Mouse (Mus musculus): ENCODE measurements around the gene Zfp598. TPM values are rescaled to one million over a fixed set of nuclear protein-coding genes. Genes with fewer than 3 reads are reported as not detected.

Gene Zfp598
- 65.9 TPM for total RNA-seq (2023)

GRCm38 (mm10) chr17:24669545-24670245, at the start of gene Zfp598:
Gene Zfp598 (plus strand): TSS chr17:24669687.

DNA sequence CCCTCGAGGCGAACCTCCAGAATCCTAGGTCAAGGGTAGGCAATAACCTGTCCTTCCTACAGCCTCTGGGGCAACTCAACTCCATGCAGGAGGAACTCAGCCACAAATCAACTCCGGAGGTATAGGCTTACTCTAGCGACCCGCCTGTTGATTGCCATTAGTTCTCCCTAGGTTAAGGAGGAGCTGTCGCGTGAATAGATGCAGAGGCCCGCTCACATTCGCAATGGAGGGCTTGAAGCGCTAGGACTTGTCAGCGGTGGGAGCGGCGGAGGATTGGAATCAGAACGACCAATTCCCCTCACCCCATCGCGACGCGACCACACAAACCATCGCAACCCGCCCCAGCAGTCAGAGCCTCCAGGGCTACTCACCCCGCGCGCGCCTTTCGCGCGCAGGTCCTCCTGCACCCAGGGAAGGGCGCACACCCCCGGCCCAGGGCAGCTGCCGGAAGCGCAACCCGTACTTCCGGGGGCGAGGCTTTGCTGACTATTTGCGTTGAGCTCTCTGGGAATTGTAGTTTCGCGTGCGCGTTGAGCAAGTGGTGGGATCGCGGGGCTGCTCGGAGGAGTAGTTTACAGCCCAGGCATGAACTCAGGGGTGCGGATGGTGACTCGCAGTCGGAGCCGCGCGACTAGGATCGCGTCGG, 37.2 kb upstream of the Zfp598 start, which contains the start of the genes Tsc2 and Nthl1:
Tsc2 (minus strand) TSS at position 464 of the 646 bp plus-strand sequence.
Nthl1 (plus strand) TSS at position 514 of the 646 bp plus-strand sequence.

DNA sequence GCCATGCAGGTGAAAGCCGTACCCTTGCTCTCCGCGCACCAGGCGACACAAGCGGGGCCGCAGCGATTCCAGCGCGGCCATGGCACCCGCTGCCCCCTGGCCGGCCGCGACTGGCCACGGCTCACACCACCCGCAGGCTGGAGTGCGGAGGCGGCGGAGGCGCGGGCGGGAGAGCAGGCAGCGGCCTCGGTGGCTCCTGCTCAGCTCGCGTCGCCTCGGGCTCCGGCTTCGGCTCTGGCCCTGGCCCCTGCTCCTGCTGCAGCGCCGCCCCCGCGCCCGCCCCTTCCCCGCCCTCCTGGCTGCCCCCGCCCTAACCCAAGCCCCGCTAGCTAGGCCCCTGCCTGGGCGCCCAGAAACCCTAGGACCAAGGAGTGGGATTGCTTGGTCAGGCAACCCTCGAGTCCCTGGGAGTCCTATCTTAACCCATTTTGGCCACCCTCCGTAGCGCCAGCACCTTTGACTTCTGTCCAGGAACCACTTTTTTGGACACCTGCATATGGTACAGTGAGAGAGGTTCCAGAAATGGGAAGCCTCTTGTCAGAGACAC, 19.3 kb upstream of the Zfp598 start, which contains the start of gene Slc9a3r2:
Slc9a3r2 (minus strand) TSS at position 258 of the 547 bp plus-strand sequence.

DNA sequence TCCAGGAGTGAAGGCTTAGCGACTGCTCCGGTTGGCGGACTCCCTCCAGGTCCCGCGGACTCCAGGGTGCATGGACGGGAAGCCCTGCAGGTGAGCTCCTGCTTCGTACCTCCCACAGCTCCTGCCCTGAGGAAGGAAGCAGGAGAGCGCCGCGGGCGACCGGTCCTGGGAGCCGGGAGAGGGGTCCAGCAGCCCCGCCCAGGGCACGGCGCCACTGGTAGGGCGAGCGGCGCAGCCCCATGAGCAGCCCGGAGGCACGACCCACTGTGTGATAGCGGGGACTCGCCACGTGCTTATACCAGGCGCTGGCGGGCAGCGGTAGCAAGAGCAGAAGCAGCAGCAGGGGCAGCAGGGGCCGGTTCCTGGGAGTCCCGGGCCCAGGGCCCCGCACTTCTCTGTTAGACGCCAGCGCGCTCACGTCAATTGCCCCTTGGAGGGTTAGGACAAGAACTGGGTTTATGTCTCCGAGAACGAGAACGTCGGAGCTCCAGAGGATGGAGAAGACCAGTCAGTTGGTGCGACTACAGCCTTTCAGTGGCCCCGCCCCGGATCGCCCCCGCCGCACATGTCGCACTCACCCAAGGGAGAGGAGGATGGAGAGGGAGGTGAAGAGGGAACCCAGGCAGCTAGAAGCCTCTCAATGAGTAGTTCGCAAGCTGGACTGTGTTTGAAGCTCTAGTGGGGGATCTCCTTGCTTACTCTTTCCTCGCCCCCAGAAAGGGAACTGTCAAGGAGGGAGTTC, 11.3 kb upstream of the Zfp598 start, which contains the start of gene Npw:
Npw (minus strand) TSS at position 441 of the 742 bp plus-strand sequence.

DNA sequence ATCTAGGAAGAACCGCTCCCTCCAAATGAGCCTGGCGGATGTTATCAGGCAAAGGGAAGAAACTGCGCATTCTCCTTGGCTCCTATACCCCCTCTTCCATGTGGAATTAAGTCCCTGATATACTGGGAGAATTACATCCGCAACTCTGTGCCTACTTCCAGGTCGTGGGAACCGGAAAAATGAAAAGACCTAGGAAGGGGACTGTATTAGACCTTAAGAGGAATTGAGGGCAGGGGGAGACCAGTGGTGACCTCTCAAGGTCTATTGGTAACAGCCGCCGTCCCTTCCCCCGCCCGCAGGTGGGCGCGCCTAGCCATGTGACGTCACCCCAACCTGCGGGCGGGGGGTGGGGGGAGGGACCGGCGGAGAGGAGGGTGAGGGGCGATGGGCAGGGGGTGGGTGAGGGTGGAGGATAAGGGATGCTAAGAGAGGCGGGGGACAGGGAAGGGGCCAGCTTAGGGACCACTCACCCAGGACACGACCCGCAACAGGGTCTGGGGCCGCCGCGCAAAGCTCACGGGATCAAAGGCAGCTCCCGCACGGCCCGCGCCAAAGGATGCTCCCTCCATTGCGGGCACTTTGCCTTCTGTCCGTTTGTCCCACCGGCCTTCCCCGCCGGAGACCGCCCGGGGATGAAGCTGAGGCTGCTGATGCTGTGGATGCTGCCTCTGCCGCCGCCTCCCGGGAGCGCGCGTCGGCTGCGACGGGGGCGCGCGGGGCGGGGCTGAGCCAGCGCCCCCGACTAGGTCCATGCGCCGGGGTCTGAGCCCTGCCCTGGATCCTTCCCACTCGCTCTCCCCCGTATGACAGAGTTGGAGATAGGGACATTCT, 20.0 kb downstream of the Zfp598 start, which contains the start of gene Syngr3:
Syngr3 (minus strand) TSS at position 705 of the 831 bp plus-strand sequence.

GRCm38 (mm10) chr17:24696011-24696697, 26.7 kb downstream of the Zfp598 start, which contains the start of the genes Gfer and Noxo1:
Gene Gfer (minus strand): TSS chr17:24696156.
Gene Noxo1 (plus strand): TSS chr17:24696234.

DNA sequence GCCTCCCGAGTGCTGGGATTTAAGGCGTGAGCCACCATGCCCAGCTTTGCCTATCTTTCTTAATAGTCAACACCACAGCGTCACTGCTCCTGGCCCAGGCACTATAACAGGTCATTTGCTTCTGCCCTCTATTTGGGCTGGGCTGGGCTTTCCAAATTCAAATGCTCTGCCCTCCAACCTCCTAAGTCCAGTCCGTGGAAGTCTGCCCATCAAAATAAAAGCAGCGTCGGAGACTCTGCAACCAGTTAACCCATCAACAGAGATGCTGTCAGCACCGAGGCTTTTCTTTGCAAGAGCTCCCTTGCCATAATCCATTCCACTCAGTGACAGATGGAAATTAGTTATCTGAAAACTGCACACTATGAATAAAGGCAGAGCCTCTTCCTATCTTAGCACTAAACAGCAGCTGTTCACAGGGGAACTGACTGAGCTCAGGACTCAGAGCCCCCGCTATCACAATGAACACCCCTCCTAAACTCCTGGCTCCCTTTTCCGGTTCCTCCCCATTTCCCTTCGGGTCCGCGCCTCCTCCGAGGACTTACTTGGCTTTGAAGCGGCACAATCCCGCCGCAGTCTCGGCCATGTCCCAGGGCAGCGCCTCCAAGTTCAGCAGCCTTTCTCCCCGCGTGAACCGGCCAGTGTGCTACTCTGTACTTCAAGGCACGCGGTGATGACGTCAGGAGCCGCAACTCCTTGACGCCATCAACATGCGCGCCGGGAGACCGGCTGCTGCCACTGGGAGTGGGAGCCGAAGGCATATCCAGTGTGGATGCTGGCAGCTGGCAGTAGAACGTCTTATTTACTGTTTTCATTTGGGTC, 37.7 kb downstream of the Zfp598 start, which contains the start of gene Tbl3:
Tbl3 (minus strand) TSS at position 679 of the 819 bp plus-strand sequence.

GRCm38 (mm10) chr17:24717943-24718342, 48.5 kb downstream of the Zfp598 start, which contains the start of the genes Rnf151 and Rps2:
Gene Rnf151 (minus strand): TSS chr17:24718063.
Gene Rps2 (plus strand): TSS chr17:24718116.

GRCm38 (mm10) chr17:24724184-24724583, 54.7 kb downstream of the Zfp598 start, which contains the start of gene Ndufb10:
Gene Ndufb10 (minus strand): TSS chr17:24724478.

DNA sequence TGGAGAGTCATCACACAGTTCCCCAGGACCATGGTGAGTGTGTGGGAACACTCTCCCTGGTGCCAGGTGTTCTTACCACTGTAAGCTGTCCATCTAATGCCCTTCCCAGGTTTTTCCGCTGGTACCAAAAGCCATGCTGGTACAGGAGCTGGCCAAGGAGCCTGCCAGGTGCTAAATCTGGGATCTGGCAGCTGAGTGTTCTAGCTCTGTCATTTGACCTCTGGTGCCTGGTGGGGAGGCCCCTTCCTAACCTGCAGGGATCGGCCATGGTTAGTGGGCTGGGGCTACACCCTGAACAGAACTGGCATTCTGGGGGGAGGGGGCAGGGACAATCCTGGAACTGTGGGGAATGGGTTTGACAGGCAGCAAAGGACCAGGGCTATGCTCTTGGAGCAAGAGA, 58.1 kb downstream of the Zfp598 start, which contains the start of gene Rpl3l:
Rpl3l (plus strand) TSS at position 203 of the 400 bp plus-strand sequence.

Other genes with a start within 250 kb of the Zfp598 start
- 16.9 TPM for gene Eci1, start 243.0 kb upstream of the Zfp598 start, total RNA-seq (2023)
- 5.4 TPM for gene Dnase1l2, start 226.6 kb upstream of the Zfp598 start, total RNA-seq (2023)
- 80.5 TPM for gene E4f1, start 199.4 kb upstream of the Zfp598 start, total RNA-seq (2023)
- gene Pgp, start 199.3 kb upstream of the Zfp598 start, total RNA-seq (2023): 13.1 TPM
- 0.89 TPM for gene Bricd5, start 195.8 kb upstream of the Zfp598 start, total RNA-seq (2023)
- 23.8 TPM for gene Mlst8, start 190.6 kb upstream of the Zfp598 start, total RNA-seq (2023)
- not detected for gene Caskin1, start 181.1 kb upstream of the Zfp598 start, total RNA-seq (2023)
- 179 TPM for gene Traf7, start 141.7 kb upstream of the Zfp598 start, total RNA-seq (2023)
- 1.5 TPM for gene Rab26, start 135.5 kb upstream of the Zfp598 start, total RNA-seq (2023)
- gene Pkd1, start 119.9 kb upstream of the Zfp598 start, total RNA-seq (2023): 107 TPM
- gene Tsc2, start 37.1 kb upstream of the Zfp598 start, total RNA-seq (2023): 62.2 TPM
- 4.5 TPM for gene Nthl1, start 37.0 kb upstream of the Zfp598 start, total RNA-seq (2023)
- 0.74 TPM for gene Slc9a3r2, start 19.4 kb upstream of the Zfp598 start, total RNA-seq (2023)
- gene Npw, start 11.2 kb upstream of the Zfp598 start, total RNA-seq (2023): not detected
- not detected for gene Syngr3, start 20.3 kb downstream of the Zfp598 start, total RNA-seq (2023)
- gene Gfer, start 26.5 kb downstream of the Zfp598 start, total RNA-seq (2023): 19.5 TPM
- gene Noxo1, start 26.5 kb downstream of the Zfp598 start, total RNA-seq (2023): 3.9 TPM
- gene Tbl3, start 38.0 kb downstream of the Zfp598 start, total RNA-seq (2023): 24.9 TPM
- gene Rnf151, start 48.4 kb downstream of the Zfp598 start, total RNA-seq (2023): not detected
- gene Rps2, start 48.4 kb downstream of the Zfp598 start, total RNA-seq (2023): 1,499 TPM
- 70.6 TPM for gene Ndufb10, start 54.8 kb downstream of the Zfp598 start, total RNA-seq (2023)
- not detected for gene Rpl3l, start 58.1 kb downstream of the Zfp598 start, total RNA-seq (2023)
- gene Msrb1, start 67.0 kb downstream of the Zfp598 start, total RNA-seq (2023): 37.8 TPM
- gene Hs3st6, start 83.3 kb downstream of the Zfp598 start, total RNA-seq (2023): not detected
- not detected for gene Meiob, start 134.6 kb downstream of the Zfp598 start, total RNA-seq (2023)
- gene Hagh, start 170.5 kb downstream of the Zfp598 start, total RNA-seq (2023): 33.2 TPM
- 2.7 TPM for gene Fahd1, start 180.7 kb downstream of the Zfp598 start, total RNA-seq (2023)
- not detected for gene Igfals, start 196.3 kb downstream of the Zfp598 start, total RNA-seq (2023)
- 52.8 TPM for gene Nubp2, start 216.7 kb downstream of the Zfp598 start, total RNA-seq (2023)
- gene Spsb3, start 217.0 kb downstream of the Zfp598 start, total RNA-seq (2023): 31.2 TPM
- 59.7 TPM for gene Eme2, start 225.4 kb downstream of the Zfp598 start, total RNA-seq (2023)
- 45.5 TPM for gene Mrps34, start 225.4 kb downstream of the Zfp598 start, total RNA-seq (2023)
- 26.5 TPM for gene Nme3, start 226.8 kb downstream of the Zfp598 start, total RNA-seq (2023)

Measured in CD4-positive naive resting alpha-beta T cell, adult 57 days (primary cell).